Mouse (Mus musculus): ENCODE results near the gene Gm15085. TPM values are rescaled to one million over a fixed set of nuclear protein-coding genes. Genes with fewer than 3 reads are reported as not detected.

Gm15085 gene
- not detected for polyA plus RNA-seq (2014; fragmentation: Illumina TruSeq; extraction: RNeasy Lipid Tissue Mini Kit (QIAGEN cat#74804); ENCODE audit: low read depth, low replicate concordance)

GRCm38 (mm10) chrX:149447317-149447716 lies at the start of gene Gm15085:
Gene Gm15085, plus strand, starts transcription at chrX:149447617.

Other genes with a start within 250 kb of the Gm15085 start
- not detected for gene Gm15093, start 175.2 kb upstream of the Gm15085 start, polyA plus RNA-seq (2014; fragmentation: Illumina TruSeq; extraction: RNeasy Lipid Tissue Mini Kit (QIAGEN cat#74804); ENCODE audit: low read depth, low replicate concordance)
- gene Gm10439, start 147.0 kb downstream of the Gm15085 start, polyA plus RNA-seq (2014; fragmentation: Illumina TruSeq; extraction: RNeasy Lipid Tissue Mini Kit (QIAGEN cat#74804); ENCODE audit: low read depth, low replicate concordance), result not detected

Measured in kidney, adult 10 weeks (tissue).